Mouse (Mus musculus): ENCODE results near the gene Ifitm3. TPM values are rescaled to one million over a fixed set of nuclear protein-coding genes. Genes with fewer than 3 reads are reported as not detected.

Gene Ifitm3
- polyA plus RNA-seq, 1 experiment from 2014 or later, result 35.7 TPM

GRCm38 (mm10) chr7:141008938-141009660, 1.5 kb downstream of the Ifitm3 start:
- Histone ChIP-seq H3K9ac (no peak overlapping the region), H3K9me3 (replicated peaks) (no peaks in the 10 kb centered on the region), H3K4me3 (peak overlapping the region; percentile 19; the same call in 1 of the 2 replicates), H3K27me3 (replicated peaks) (no peaks in the 10 kb centered on the region), H3K27ac (no peak overlapping the region), H3K4me1 (peaks cover 42% of the 10 kb centered on the region), H3K36me3 (no peaks in the 10 kb centered on the region), H3K4me2 (peak overlapping the region; percentile 59)
- peak; percentile 68 for ATAC-seq
- WGBS (ENCODE audit: insufficient replicate concordance), result 6% methylated on average over 20 of the region's 20 CpGs

GRCm38 (mm10) chr7:141008312-141008761, 2.2 kb downstream of the Ifitm3 start:
- peak overlapping the region; percentile 59 for H3K4me2 ChIP-seq
- H3K9me3 ChIP-seq (replicated peaks), result no peaks in the 10 kb centered on the region
- H3K4me1 ChIP-seq, result peaks cover 45% of the 10 kb centered on the region
- WGBS (ENCODE audit: insufficient replicate concordance), result 10% methylated on average over 7 of the region's 7 CpGs
- 0 out of 2 replicates have a peak overlapping the region, but pooled peaks have one; percentile 19 for H3K4me3 ChIP-seq
- no peaks in the 10 kb centered on the region for H3K27me3 ChIP-seq (replicated peaks)
- no peaks in the 10 kb centered on the region for H3K36me3 ChIP-seq
- no peak overlapping the region for H3K9ac ChIP-seq
- ATAC-seq, result no peak
- H3K27ac ChIP-seq, result no peak overlapping the region

DNA sequence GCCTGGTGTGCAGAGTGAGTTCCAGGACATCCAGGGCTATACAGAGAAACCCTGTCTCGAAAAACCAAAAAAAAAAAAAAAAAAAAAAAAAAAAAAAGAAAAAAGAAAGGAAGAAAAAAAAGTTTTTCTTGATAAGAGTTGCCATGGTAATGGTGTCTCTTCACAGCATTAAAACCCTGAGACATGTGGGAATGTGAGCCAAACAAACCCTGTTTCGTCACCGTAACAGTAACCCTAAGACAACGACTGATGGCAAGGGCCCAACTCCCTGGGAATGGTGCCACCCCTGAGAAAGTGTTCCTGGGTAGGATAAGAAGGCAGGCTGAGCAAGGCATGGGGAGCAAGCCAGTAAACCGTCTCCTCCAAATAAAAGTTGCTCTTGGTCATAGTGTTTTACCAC, 3.7 kb downstream of the Ifitm3 start:
- no peak overlapping the region for H3K27ac ChIP-seq

DNA sequence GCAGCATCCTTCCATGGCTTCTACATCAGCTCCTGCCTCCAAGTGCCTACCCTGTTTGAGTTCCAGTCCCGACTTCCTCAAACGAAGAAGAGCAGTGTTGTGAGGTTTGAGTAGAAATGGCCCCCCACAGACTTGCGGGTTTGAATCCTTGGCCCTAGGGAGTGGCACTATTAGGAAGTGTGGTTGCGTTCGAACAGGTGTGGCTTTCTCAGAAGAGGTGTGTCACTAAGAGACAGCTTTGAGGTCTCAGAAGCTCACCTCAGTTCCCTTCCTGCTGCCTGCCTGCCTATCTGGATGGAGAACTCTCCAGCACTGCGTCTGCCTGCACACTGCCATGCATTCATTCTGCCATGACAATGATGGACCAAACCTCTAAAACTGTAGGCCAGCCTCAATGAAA, 4.1 kb downstream of the Ifitm3 start:
- Histone ChIP-seq H3K4me1 (peaks cover 35% of the 10 kb centered on the region), H3K9me3 (replicated peaks) (no peaks in the 10 kb centered on the region), H3K36me3 (no peaks in the 10 kb centered on the region), H3K4me3 (no peak overlapping the region), H3K27ac (no peak overlapping the region), H3K27me3 (replicated peaks) (no peaks in the 10 kb centered on the region), H3K9ac (no peak overlapping the region), H3K4me2 (no peak overlapping the region)
- WGBS (ENCODE audit: insufficient replicate concordance), result 55% methylated on average over 6 of the region's 6 CpGs
- ATAC-seq, result no peak

More for the DNA sequence above, 3.7 kb downstream of the Ifitm3 start:
- H3K27me3 ChIP-seq (replicated peaks), result no peaks in the 10 kb centered on the region
- H3K4me2 ChIP-seq, result no peak overlapping the region
- peaks cover 40% of the 10 kb centered on the region for H3K4me1 ChIP-seq
- ATAC-seq, result no peak
- WGBS (ENCODE audit: insufficient replicate concordance), result 72% methylated on average over 5 of the region's 5 CpGs
- no peak overlapping the region for H3K9ac ChIP-seq
- H3K36me3 ChIP-seq, result no peaks in the 10 kb centered on the region
- H3K9me3 ChIP-seq (replicated peaks), result no peaks in the 10 kb centered on the region
- H3K4me3 ChIP-seq, result no peak overlapping the region

GRCm38 (mm10) chr7:141003248-141004010, 7.1 kb downstream of the Ifitm3 start:
- ATAC-seq, result no peak
- Histone ChIP-seq H3K4me2 (no peak overlapping the region), H3K4me1 (peaks cover 6% of the 10 kb centered on the region), H3K4me3 (no peak overlapping the region), H3K9me3 (replicated peaks) (no peaks in the 10 kb centered on the region), H3K9ac (no peak overlapping the region), H3K27ac (no peak overlapping the region), H3K27me3 (replicated peaks) (no peaks in the 10 kb centered on the region), H3K36me3 (no peaks in the 10 kb centered on the region)
- 61% methylated on average over 5 of the region's 5 CpGs for WGBS (ENCODE audit: insufficient replicate concordance)

DNA sequence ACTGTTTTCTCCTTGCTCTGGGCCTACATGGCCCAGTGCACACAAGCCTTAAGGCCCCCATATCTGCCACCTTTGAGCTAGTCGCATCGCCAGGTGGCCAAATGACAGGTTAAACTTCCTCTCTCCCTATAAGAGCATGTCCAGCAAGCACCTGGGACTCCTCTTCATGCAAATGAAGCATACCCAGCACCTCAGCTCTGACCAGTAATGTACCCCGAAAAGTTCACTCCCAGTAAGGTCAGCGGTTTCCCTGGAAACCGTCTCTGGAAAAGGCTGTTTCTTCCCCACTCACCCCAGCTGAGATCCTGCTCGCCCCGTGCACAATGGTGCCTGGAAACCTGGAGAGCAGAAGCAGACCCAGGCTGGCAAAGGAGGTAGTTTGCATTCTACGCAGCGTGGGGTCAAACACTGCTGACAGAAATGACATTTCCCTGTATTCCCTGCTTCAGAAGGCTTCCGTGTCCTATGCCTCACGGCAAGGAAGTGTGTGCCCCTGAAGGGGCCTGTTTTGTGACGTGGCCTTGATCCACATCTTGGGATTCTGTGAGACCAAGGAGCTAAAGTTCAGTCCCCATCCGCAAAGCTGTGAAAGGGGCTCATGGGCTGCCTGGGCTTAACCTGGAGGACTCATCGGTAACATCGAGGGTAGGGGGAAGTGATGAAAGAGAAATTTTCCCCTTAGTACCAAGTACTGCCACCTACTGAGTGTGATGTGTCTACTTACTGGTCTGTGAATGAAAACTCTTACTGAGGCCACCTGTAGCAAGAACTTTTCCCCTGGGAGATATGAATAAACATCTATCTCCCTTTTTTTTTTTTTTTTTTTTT, 9.5 kb downstream of the Ifitm3 start:
- 72% methylated on average over 15 of the region's 15 CpGs for WGBS (ENCODE audit: insufficient replicate concordance)
- no peak for ATAC-seq

DNA sequence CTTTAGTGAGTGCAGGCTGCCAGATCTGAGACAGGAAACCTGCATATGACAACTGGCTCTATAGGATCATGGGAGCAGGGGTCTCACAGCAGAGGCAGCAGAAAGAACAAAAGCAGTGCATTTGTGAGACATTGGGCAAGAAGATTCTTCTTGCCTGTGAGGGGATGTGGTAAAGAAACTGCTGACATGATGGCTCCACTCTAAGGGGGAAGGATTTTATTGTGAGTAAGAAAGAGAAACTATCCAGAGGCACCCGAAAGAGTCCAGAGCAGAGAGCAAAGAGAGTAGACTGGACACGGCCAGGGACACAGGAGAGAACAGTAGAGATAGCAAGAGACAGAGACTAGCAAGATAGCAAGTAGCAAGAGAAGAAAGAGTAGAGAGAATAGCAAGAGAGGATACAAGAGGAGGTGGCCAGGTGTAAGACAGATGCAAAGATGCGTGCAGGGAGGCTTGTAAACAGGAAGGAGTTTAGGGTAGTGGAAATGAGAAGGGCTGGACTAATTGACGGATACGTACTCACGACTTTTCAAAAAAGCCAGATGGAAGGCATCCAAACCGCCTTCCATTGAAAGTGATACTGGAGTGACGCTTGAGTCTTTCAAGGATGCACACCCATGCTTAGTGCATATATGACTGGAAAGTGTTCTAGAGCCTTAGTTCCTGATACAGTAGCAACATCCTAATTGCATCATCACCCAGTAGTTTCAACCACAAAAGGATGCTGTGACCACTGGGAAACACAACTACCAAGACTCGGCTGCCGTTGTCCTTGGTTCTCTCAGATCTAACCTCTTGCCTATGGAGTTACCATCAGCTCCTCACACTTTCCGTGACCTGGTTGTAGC, 11.5 kb downstream of the Ifitm3 start:
- no peak overlapping the region for H3K4me3 ChIP-seq
- 50% methylated on average over 11 of the region's 11 CpGs for WGBS (ENCODE audit: insufficient replicate concordance)

More for the DNA sequence above, 9.5 kb downstream of the Ifitm3 start:
- Histone ChIP-seq H3K9me3 (replicated peaks) (no peaks in the 10 kb centered on the region), H3K27me3 (replicated peaks) (no peaks in the 10 kb centered on the region), H3K36me3 (no peaks in the 10 kb centered on the region), H3K27ac (no peak overlapping the region), H3K9ac (no peak overlapping the region), H3K4me1 (0 out of 2 replicates have a peak, but pooled peaks cover 3% of the 10 kb centered on the region), H3K4me2 (no peak overlapping the region), H3K4me3 (no peak overlapping the region)

GRCm38 (mm10) chr7:140997817-140998216, 12.8 kb downstream of the Ifitm3 start:
- Histone ChIP-seq H3K36me3 (no peaks in the 10 kb centered on the region), H3K4me3 (no peak overlapping the region), H3K27ac (no peak overlapping the region), H3K9me3 (replicated peaks) (no peaks in the 10 kb centered on the region), H3K27me3 (replicated peaks) (no peaks in the 10 kb centered on the region), H3K4me2 (no peak overlapping the region), H3K4me1 (no peaks in the 10 kb centered on the region), H3K9ac (no peak overlapping the region)
- whole genome bisulfite sequencing (ENCODE audit: insufficient replicate concordance), result 22% methylated on average over 1 of the region's 1 CpGs
- no peak for ATAC-seq

More for the DNA sequence above, 11.5 kb downstream of the Ifitm3 start:
- Histone ChIP-seq H3K4me1 (0 out of 2 replicates have a peak, but pooled peaks cover 3% of the 10 kb centered on the region), H3K27ac (no peak overlapping the region), H3K4me2 (no peak overlapping the region), H3K36me3 (no peaks in the 10 kb centered on the region), H3K27me3 (replicated peaks) (no peaks in the 10 kb centered on the region), H3K9ac (no peak overlapping the region), H3K9me3 (replicated peaks) (no peaks in the 10 kb centered on the region)
- no peak for ATAC-seq

GRCm38 (mm10) chr7:140991117-140991689, 19.4 kb downstream of the Ifitm3 start:
- Histone ChIP-seq H3K4me2 (no peak overlapping the region), H3K9ac (no peak overlapping the region), H3K27ac (no peak overlapping the region), H3K9me3 (replicated peaks) (no peaks in the 10 kb centered on the region), H3K4me3 (no peak overlapping the region), H3K4me1 (peaks cover 15% of the 10 kb centered on the region; the same call in 1 of the 2 replicates), H3K36me3 (no peaks in the 10 kb centered on the region), H3K27me3 (replicated peaks) (peaks cover 5% of the 10 kb centered on the region; the same call in 1 of the 2 replicates)
- no peak for ATAC-seq
- WGBS (ENCODE audit: insufficient replicate concordance), result 33% methylated on average over 14 of the region's 14 CpGs

DNA sequence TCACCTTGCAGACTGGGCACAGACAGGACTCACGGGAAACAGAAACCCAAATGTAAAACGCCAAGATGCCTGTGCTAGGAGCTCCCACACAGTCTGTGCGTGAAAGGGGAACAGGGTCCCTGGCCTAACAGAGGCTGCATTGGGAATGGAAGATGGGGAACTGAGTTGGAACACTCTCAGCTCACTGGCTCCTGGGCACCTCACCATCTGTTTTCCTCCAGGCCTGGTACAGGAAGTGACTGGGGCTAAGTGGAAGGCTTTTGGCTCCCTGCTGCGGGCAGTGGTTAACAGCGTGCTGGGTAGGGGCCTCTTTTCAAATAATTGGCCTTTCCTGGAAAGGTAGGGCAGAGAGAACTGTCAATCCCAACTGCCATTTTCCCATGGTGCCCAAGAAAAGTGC, 19.9 kb downstream of the Ifitm3 start:
- H3K36me3 ChIP-seq, result no peaks in the 10 kb centered on the region
- peaks cover 15% of the 10 kb centered on the region; the same call in 1 of the 2 replicates for H3K4me1 ChIP-seq
- no peak overlapping the region for H3K4me3 ChIP-seq
- no peak overlapping the region for H3K9ac ChIP-seq
- 30% methylated on average over 5 of the region's 5 CpGs for WGBS (ENCODE audit: insufficient replicate concordance)
- ATAC-seq, result no peak
- H3K27me3 ChIP-seq (replicated peaks), result peaks cover 5% of the 10 kb centered on the region; the same call in 1 of the 2 replicates
- no peak overlapping the region for H3K4me2 ChIP-seq
- no peak overlapping the region for H3K27ac ChIP-seq
- no peaks in the 10 kb centered on the region for H3K9me3 ChIP-seq (replicated peaks)

Data from liver, embryonic 12.5 days (tissue).